Mouse (Mus musculus) liver (tissue): Measurements from ENCODE around the gene Ap1g1.

Experiments used
- DNase-seq: peaks from one replicate; pipeline ENCODE4 v3.0.0-alpha.2; 2020; ENCODE audit warnings: mixed read lengths

Ap1g1 gene

DNA sequence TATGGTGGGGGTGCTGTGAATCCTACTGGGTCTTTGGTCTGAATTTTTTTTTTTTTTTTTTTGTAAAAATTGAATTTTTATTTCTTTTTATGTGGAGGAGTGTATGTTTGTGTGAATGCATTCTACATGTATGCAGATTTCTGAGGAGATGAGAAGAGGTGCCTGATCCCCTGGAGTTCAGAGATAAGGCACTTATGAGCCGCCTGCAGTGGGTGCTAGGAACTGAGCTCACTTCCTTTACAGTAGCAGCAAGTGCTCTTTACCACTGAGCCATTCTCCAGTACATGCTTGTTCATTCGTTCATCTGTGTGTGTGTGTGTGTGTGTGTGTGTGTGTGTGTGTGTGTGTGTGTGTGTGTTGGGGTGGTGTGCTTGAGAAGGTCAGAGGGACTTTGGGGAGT, 12.6 kb downstream of the Ap1g1 start:
- peak; percentile 53 for DNase-seq

DNA sequence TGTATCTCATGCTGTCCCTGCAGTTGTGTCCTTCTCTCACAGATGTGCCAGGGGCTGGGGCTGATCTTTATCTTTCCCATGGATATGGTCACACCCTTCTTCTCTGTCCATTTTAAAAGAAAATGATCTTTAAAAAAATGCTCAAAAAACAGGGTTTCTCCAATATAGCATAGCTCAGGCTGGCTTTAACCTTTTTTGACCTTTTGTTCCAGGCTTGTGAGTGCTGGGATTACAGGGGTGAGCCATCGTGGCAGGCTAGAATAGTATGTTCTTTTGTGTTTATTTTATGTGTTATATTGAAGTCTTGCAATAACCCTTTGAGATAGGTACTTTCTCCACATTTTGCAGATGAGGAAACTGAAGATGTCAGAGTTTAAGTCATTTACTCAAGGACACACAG, 16.8 kb downstream of the Ap1g1 start:
- DNase-seq, result no peak

DNA sequence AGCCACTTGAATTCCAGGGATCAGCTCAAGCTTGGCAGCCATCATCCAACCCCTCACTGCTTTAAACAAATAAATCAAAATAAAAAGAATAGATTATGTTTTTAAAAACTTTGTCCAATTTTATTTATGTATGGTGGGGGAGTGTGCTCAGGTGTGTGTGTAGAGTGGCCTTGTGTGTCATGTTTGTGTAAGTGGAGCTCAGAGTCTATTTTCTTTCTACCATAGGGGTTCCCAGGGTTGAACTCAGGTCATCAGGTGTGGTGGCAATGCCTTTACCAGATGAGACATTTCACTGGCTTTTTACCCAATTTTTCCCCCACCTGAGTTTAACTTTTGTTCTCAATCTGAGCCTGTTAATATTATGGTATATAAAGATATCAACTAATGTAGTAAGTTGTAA, 20.4 kb downstream of the Ap1g1 start:
- no peak for DNase-seq

DNA sequence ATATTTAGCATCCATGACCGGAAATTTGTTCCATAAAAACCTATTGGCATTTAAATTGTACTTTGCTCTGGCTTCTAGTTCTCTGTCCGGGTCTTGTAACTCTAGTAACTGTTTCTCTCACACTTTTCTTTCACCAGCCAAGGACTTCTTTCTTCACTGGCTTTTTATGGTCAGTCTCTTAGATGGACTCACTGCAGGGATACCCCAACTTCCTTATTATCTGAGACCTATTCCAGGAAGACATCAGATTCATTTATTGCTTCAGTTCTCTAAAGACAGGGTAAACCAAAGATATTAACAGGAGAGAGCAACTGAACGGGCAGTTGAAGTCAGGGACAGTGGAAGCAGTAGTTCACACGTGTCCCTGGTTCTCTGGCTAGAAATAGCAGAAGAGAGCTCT, 20.9 kb downstream of the Ap1g1 start:
- no peak for DNase-seq

DNA sequence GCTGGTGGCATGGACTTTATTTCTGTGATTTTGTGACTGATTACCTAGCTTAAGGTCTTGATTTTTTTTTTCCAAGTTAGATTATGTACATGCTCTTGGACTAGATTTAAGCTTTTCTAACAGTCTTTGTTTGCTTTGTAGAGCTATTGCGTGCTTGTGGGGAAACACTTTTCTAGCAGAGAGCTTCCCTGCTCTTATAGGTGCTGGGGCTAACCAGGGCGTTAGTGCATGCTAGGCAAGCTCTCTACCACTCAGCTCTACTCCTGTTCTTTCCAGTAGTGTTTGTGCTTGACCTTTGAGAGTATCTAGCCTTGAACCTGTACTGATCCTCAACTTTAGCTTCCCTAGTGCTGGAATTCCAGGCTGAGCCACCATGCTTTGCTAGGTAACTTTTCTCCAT, 22.0 kb downstream of the Ap1g1 start:
- no peak for DNase-seq

DNA sequence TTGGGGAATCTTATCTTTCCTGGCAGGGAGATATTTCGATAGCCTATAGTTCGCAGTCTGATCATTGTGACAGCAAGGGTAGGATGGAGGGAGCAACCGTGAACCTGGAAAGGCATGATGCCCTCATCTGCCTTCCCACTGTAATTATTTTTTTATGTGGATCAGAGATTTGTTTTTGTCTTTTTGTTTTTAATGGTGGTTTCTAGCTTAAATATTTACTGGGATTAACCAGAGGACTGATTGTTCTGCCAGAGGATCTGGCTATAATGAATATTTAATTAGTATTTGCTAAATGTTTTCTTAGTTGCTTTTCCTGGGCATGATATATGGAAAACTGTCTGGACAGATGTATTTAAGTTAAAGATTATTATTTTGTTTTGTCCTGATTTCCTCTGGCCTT, 24.9 kb downstream of the Ap1g1 start:
- DNase-seq, result no peak

DNA sequence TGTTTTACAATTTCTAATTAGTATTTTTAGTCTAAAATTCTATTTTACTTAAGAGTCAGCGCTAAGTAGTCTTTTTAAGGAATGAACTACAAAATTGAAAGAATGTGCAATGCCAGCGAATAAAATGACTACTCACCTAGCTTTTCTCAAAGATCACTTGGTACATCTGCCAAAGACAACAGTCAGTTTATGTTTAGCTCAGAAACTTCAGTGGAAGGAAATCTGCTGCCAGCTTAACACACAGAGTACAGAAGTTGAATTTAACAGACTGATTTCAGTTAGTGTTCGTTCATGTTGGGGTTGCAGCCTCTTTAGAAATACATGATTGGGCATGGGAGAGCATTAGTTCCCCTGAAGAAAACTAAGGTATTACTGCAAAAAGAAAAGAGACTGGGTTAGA, 25.4 kb downstream of the Ap1g1 start:
- DNase-seq, result no peak

DNA sequence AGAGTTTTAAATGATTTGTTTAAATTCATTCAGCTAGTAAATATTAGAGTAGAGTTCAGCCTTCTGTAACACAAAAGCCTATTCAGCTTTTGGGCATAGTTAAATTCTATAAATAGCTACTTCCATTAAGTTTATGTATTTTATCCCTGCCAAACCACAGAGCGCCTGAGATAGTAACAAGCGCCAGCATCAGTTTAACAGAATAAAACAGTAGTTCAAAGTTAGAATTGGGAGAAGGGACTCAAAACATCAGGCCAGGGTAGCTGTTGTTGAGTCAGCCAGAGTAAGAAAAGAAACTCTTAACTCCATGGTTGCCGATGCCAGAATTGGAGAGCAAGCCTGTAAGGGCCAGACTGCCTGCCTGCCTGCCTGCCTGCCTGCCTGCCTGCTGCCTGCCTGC, 28.2 kb downstream of the Ap1g1 start:
- DNase-seq, result no peak

DNA sequence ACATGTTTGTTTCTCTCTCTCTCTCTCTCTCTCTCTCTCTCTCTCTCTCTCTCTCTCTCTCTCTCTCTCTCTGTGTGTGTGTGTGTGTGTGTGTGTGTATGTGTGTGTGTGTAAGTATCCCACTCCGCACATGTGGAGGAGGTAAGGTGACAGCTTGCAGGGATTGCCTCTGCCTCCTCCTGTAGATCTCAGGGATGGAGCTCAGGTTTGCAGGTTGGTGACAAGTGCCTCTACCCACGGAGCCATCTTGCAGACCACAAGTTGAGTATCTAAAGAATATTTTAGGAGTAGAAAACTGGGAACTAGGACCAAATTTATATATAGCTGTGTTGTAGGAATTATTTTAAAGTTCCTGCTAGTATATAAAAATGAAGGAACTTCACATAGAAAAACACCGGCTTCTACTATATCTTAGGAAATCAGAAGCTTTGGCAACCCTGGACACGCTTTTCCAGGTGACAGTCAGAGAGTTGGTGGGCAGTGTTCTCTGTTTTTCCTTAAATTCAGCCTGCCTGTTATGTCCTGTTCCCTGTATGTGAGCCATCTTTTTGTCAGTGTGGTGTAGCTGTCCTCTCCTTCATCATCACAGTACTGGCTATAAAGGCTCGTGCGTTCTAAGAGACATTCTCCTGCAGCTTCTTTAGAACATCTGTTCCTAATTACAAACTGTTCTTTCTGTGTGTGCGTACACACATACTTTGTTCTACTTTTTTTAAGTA, 29.2 kb downstream of the Ap1g1 start:
- DNase-seq, result no peak

DNA sequence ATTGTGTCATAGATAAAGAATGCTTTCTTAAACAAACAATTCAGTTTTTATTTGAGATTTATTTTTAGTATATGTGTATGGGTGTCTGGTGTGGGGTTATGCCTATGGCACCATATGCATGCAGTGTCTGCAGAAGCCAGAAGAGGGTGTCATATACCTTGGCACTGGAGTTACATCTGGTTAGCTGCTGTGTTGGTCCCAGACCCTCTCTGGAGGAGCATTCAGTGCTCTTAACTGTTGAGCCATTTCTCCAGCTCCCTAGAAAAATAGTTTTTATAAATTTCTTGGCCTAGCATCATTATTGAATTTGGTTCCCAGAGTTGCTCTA, 29.7 kb downstream of the Ap1g1 start:
- DNase-seq, result no peak

DNA sequence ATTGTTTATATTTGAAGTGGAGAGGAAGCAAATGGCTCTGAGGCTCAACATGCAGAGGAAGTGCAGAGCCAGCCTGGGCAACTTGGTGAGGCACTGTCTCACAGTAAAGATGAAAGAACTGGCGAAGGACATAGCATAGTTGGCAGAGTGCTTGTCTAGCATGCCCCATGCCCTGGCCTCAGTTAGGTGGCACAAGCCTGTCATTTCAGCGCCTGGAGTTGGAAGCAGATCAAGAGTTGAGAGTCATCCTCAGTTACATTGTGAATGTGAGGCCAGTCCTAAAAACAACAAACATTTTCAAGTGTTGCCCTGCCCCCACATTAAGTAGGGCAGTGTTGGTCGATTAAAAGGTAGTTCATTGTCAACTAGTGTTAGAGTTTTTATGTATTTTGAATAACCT, 32.1 kb downstream of the Ap1g1 start:
- DNase-seq, result no peak

DNA sequence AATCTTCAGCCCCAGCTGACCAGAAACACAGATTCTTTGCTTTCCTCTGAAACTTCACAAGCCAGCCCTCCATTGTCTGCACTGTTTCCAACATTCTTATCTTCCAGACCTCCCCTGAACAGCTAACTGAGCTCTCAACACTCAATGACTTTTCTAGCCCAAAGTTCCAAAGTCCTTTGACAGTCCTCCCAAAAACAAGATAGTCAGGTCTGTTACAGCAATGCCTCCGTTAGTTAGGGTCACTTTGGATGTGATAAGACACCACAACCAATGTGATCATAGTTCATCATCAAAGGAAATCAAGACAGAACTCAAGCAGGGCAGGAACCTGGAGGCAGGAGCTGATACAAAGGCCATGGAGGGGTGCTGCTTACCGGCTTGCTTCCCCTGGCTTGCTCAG, 36.9 kb downstream of the Ap1g1 start:
- DNase-seq, result no peak

DNA sequence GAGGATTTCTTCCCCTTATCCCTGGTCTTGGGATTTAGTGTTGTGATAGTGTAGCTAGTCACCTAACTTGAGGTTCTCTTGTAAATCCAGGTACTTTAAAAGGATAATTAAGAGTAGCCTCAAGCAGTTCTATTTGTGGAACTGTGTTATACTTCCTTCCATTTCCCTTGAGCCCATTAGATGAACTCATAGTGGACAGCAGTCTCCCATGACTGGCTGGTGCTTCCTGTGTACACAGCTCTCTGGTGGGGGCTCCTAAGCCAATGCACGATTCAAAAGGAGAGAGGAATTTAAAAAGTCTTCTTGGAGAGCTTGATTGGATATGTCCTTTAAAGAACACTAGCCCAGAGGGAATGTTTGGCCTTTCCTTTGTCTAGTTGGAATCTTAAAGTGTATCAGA, 39.6 kb downstream of the Ap1g1 start:
- no peak for DNase-seq

DNA sequence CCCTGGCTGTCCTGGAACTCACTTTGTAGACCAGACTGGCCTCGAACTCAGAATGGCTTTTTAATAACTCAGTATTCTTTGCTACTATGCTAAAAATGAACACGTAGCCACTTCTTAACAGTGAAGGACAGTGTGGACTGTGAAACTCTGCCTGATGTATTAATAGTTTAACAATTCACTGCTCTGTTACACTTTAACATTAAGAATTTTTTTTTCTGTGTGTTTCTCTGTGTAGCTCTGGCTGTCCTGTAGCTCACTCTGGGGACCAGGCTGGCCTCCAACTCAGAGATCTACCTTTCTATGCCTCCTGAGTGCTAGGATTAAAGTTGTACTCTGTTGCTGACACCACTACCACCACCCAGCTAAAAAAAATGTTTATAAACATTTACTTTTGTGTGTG, 45.2 kb downstream of the Ap1g1 start:
- DNase-seq, result no peak

DNA sequence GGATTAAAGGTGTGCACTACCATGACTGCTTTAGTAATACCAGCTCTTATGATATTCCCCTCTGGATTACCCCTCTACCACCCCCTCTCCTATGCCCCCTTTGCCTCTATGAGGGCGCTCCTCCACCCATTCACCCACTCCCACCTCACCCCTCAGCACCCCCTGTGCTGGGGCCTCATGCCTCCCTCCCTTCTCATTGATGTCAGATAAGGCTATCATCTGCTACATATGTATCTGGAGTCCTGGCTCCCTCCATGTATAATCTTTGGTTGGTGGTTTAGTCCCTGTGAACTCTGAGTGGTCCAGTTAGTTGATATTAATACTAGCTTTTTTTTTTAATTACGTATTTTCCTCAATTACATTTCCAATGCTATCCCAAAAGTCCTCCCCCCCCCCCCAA, 61.5 kb downstream of the Ap1g1 start:
- peak; percentile 28 for DNase-seq

DNA sequence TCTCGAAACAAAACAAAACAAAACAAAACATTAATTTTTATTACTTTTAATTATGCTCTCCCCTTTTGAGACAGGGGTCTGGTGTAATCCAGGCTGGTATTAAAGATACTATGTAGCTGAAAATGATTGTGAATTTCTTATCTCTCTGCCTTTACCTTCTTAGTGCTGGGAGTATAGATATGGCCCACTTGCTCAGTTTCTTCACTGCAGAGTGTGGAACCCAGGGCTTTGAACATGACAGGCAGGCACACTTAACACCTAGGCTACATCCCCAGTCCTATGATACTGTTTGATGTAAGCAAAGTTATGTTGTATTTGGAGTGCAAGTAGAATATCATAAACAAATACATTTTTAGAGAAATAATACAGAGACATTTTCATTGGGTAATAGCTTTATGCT, 64.1 kb downstream of the Ap1g1 start:
- no peak for DNase-seq

DNA sequence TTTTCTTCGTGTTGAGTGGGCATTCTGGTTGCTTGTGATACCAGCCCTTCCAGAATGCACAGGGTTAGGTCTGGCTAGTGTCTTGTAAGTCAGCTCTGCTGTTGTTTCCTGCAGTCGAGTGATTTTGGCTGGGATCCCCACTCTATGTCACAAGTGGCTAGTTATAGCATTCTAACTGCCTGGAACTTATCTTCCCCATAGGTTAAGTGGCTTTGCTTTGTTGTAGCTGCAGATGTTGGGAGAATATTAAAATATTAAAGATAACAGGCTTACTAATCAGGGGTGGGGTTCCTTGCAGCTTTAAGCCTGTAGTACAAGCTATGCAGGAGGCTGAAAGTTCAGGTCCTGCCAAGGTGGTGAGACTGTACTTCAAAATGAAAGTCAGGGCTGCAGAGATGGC, 69.5 kb downstream of the Ap1g1 start:
- DNase-seq, result no peak

DNA sequence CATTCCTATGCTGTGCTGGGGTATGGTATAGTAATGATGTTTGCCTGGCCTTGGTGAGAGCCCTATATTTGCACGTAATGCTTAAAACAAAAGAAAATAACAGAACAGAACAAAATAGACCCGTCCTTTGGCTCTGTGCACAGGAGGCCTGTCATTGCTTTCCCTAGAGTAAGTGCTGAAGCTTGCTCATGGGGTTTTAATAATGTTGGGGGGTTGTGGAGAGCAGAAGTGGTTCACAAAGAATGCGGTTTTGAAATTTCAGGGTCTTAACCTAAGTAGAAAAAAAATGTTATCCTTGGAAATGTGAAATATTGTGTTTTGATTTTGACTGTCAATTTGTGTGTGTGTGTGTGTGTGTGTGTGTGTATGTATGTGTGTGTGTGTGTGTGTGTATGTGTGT, 70.6 kb downstream of the Ap1g1 start:
- DNase-seq, result no peak

DNA sequence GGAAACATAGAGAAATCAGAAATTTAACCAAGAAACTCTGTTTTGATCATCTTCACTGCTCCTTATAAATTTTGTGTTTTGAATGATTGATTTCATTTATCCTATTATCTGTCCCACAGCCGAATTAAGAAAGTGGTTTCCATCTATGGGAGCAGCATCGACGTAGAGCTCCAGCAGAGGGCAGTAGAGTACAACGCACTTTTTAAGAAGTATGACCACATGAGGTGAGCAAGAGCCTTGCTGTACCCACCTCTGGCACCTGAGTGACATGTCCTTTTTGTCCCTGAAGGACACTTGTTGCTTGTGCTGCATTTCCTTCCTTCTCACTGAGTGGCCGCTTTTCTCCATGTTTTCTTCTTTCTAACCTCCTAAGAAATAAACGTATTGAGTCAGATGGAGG, 75.1 kb downstream of the Ap1g1 start:
- DNase-seq, result peak; percentile 79

DNA sequence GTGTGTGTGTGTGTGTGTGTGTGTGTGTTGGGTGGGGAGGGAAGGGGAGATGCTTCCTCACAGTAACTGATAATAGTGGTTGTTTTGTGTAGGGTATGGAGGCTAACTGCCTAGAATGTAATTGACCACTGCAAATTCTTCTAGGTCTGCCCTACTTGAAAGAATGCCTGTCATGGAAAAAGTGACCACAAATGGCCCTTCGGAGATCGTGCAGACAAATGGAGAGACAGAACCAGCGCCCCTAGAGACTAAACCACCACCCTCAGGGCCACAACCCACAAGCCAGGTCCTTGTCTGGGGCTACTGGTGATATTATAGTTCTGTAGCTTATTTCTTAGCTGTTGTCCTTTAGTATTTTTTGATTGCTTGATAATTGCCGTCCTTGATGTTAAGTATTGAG, 76.2 kb downstream of the Ap1g1 start:
- no peak for DNase-seq

DNA sequence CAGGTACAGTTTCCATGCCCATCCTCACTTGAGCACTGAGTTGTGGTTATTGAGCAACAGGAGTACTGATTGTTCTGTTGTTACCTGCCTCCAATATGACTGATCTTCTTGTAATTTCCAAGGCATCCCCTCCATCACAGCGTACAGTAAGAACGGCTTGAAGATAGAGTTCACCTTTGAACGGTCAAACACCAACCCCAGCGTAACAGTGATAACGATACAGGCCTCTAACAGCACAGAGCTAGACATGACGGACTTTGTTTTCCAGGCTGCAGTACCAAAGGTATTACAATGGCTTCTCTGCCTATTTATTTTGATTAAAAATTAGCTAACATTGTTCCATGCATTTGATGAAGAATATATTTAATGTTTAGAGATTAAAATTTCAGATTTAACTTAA, 77.1 kb downstream of the Ap1g1 start:
- no peak for DNase-seq

DNA sequence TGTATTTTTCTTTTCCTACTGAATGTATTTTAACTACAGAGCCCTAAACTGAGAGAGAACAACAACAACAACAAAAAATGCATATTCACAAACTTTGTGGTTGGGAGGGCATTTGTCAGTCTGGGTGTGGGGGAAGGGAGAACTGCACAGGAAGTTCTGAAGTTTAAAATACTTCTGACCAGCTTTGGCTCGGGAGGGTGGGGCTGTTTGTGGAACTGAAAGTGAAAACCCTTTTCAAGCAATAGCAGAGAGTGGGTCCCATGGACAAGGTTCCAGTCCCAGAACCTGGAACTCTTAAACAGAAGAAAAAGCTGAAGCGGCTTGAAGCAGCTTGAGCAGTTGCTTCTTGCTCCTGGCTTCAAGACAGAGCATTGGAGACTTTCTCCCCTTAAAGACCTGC, 85.0 kb downstream of the Ap1g1 start:
- peak; percentile 80 for DNase-seq

DNA sequence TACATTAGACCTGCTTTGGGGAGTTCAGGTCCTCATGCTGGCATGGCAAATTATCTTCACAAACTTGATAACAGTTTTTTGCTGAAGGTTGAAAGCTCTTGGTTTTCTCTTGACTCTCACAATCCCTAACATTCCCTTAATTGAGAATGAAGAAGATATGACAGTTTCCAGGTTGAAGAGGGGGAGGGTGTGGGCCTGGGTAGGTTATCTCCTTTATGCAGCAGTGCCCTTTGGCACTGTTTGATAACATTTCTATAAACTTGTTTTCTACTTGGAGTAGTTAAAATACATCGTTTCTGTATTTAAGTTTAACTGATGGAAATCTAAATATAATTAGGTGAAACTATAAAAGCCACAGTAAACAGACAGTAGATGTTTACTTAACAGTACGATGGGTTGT, 86.4 kb downstream of the Ap1g1 start:
- peak; percentile 82 for DNase-seq

DNA sequence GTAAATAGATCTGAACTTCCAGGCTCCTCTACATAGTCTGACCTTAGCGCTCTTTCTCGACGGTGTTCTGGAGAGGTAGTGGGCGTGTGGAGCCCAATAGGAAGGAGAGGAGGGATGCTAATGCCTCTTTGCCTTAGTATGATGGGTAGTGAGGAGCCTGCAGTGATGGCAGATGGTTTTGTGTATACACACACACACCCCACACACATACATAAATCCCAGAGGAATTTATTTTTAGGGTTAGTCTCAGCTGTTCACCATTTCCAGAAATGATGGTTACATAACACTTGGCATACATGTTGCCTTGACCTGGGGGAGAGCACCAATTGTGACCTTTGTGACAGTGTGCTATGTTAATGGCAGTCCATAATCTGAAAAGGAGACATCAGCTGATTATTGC, 87.2 kb downstream of the Ap1g1 start:
- DNase-seq, result peak; percentile 50

DNA sequence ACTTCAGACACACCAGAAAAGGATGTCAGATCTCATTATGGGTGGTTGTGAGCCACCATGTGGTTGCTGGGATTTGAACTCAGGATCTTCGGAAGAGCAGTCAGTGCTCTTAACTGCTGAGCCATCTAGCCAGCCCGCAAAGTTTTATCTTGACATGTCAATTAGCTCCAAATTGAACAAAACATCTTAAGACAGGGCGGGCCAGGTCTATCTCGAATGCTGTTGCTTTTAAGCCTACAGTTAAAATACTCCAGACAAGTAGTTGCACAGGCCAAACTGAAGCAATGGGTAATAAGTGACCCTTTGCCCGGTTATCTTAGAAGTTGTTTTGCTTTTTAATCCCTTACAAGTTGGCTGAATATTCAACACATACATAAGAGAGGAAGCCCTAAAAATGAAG, 88.3 kb downstream of the Ap1g1 start:
- peak; percentile 39 for DNase-seq
